Mouse (Mus musculus) adrenal gland, adult (tissue): Measurements from ENCODE around the gene Dnali1.

Experiments used
- DNase-seq, 2 experiments: peaks; one replicate each; pipeline ENCODE4 v3.0.0; 2022 to 2023; ENCODE audit warnings: low spot score in 1 of 2; ENCODE audit not compliant: inconsistent age in 2 of 2

Gene Dnali1

GRCm38 (mm10) chr4:125034341-125034740, 31.2 kb downstream of the Dnali1 start:
- peak in 1 of 2 experiments; percentile 48 for DNase-seq

GRCm38 (mm10) chr4:125029891-125030614, 35.5 kb downstream of the Dnali1 start:
- DNase-seq, result peak; percentile 95 to 97

GRCm38 (mm10) chr4:125020780-125021538, 44.5 kb downstream of the Dnali1 start:
- DNase-seq, result peak in 1 of 2 experiments; percentile 46

GRCm38 (mm10) chr4:125017431-125017830, 48.1 kb downstream of the Dnali1 start:
- peak; percentile 74 to 90 for DNase-seq

- peak in 1 of 2 experiments; percentile 41 for DNase-seq
Measured at GRCm38 (mm10) chr4:125015806-125016635, 49.5 kb downstream of the Dnali1 start, which contains the start of gene Gnl2. Gene Gnl2 (plus strand): TSS chr4:125016585.

- DNase-seq, result no peak
Measured at GRCm38 (mm10) chr4:125008712-125009111, 56.8 kb downstream of the Dnali1 start.

GRCm38 (mm10) chr4:125008220-125008619, 57.3 kb downstream of the Dnali1 start:
- DNase-seq, result no peak

- DNase-seq, result no peak
Measured at GRCm38 (mm10) chr4:125007460-125007859, 58.0 kb downstream of the Dnali1 start.
